Mouse (Mus musculus) midbrain, embryonic 11.5 days (tissue): ENCODE results near the gene Wfdc16. TPM values are rescaled to one million over a fixed set of nuclear protein-coding genes. Genes with fewer than 3 reads are reported as not detected.

Source experiments
- ATAC-seq: fragments of 200-750 bp; cut with Nextera tagmentation; 2 replicates; pipeline ENCODE4 v1.8.0; 2017; ENCODE audit warnings: moderate TSS enrichment, moderate library complexity; ENCODE audit not compliant: low FRiP score
- DNase-seq: peaks from one replicate; pipeline ENCODE4 v3.0.0; 2015; ENCODE audit warnings: low spot score; ENCODE audit errors: missing footprints
- H3K27ac ChIP-seq: fragments of 300-500 bp; sonication (generic); 2 replicates; pipeline ENCODE4 v1.5.1; 2014; ENCODE audit warnings: low read depth, low read length
- H3K27me3 ChIP-seq: fragments of 300-500 bp; sonication (generic); 2 replicates; pipeline ENCODE4 v1.6.1; 2014; ENCODE audit warnings: mild to moderate bottlenecking, low read length, moderate library complexity, mixed read lengths; ENCODE audit not compliant: control insufficient read depth, insufficient read depth
- H3K36me3 ChIP-seq: fragments of 300-500 bp; sonication (generic); 2 replicates; pipeline ENCODE4 v1.6.1; 2014; ENCODE audit warnings: mild to moderate bottlenecking, low read length, moderate library complexity, mixed read lengths; ENCODE audit not compliant: control insufficient read depth, insufficient read depth
- H3K4me1 ChIP-seq: fragments of 300-500 bp; sonication (generic); 2 replicates; pipeline ENCODE4 v1.6.1; 2014; ENCODE audit warnings: low read length; ENCODE audit not compliant: control insufficient read depth, insufficient read depth
- H3K4me2 ChIP-seq: fragments of 300-500 bp; sonication (generic); 2 replicates; pipeline ENCODE4 v1.6.1; 2014; ENCODE audit warnings: mild to moderate bottlenecking, moderate library complexity
- H3K4me3 ChIP-seq: fragments of 300-500 bp; sonication (generic); 2 replicates; pipeline ENCODE4 v1.5.1; 2014; ENCODE audit warnings: low read depth, low read length
- H3K9ac ChIP-seq: fragments of 300-500 bp; sonication (generic); 2 replicates; pipeline ENCODE4 v1.6.1; 2014; ENCODE audit warnings: low read length
- H3K9me3 ChIP-seq: fragments of 300-500 bp; sonication (generic); 2 replicates; pipeline ENCODE4 v1.6.1; 2016; ENCODE audit warnings: low read length; ENCODE audit not compliant: control insufficient read depth
- WGBS: fragments of 180-500 bp; shearing (Covaris S2); extraction: QIAGEN DNeasy Blood & Tissue Kit; methylation state at CpG from one replicate; pipeline ENCODE4 v1.1.7; 2014; 5-methylcytosine and 5-hydroxymethylcytosine counted together
- polyA plus RNA-seq: library from polyadenylated mRNA; unstranded; fragments of >200 nt; fragmentation: Nextera tagmentation; extraction: Ambion mirVana; gene quantifications from 2 replicates; pipeline ENCODE4 v1.2.1, GENCODE M21; 2014

Wfdc16 gene
- polyA plus RNA-seq, 1 experiment from 2014 or later: not detected

DNA sequence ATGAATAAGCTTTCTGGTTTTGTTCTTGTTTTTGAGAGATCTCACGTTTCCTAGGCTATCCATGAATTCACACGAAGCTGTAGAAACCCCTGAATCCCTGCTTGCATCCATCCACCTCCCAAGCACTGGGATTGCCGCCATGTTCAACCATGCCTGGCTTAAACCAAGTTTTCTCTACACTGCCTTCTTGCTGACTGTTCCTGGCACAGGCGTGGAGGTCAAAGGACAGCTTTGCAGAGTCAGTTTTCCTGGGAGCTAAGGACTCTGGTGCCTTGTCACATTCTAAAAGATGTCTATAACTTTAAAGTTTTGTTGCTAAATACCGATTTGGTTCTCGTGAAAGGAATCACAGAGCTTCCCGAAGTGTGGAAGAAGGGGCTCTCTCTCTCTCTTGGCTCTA, 26.3 kb upstream of the Wfdc16 start:
- Histone ChIP-seq H3K9me3 (no peaks in the 10 kb centered on the region), H3K9ac (no peak overlapping the region), H3K4me2 (no peak overlapping the region), H3K27ac (no peak overlapping the region), H3K4me3 (no peak overlapping the region), H3K36me3 (no peaks in the 10 kb centered on the region), H3K27me3 (no peaks in the 10 kb centered on the region), H3K4me1 (no peaks in the 10 kb centered on the region)
- ATAC-seq (no peak), DNase-seq (no peak)
- 88% methylated on average over 7 of the region's 7 CpGs for WGBS

DNA sequence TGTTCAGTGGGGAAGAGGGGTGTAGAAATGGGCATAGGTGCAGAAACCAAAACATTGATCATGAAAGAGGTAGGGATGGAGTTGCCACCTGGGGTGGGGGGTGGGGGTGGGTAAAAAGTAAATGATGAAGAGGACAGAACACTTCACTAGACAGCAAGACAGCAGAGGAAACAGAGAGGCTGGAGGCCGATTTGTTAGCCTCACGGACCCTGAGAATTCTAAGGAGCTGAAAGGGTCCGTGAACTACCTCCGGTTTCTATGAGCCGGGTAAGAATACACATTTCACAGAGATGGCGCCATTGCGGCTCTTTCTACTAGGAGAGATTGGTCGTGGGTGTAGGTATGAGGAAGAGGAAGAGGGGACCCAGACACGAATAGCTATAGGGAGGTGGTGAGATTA, 17.9 kb upstream of the Wfdc16 start, which contains the start of gene Wfdc9:
Gene Wfdc9, minus strand, starts transcription at position 101 of the 400 bp plus-strand sequence.
- H3K27ac ChIP-seq: no peak within 1 kb of the TSS
- ATAC-seq (no peak), DNase-seq (no peak)
- H3K9me3 ChIP-seq: no peaks in the 10 kb centered on the region
- H3K4me3 ChIP-seq: no peak within 1 kb of the TSS
- no peaks in the 10 kb centered on the region for H3K27me3 ChIP-seq
- H3K9ac ChIP-seq: no peak within 1 kb of the TSS
- no peaks in the 10 kb centered on the region for H3K4me1 ChIP-seq
- H3K36me3 ChIP-seq: no peaks in the 10 kb centered on the region
- no peak within 1 kb of the TSS for H3K4me2 ChIP-seq
- WGBS: 82% methylated on average over 9 of the region's 9 CpGs

DNA sequence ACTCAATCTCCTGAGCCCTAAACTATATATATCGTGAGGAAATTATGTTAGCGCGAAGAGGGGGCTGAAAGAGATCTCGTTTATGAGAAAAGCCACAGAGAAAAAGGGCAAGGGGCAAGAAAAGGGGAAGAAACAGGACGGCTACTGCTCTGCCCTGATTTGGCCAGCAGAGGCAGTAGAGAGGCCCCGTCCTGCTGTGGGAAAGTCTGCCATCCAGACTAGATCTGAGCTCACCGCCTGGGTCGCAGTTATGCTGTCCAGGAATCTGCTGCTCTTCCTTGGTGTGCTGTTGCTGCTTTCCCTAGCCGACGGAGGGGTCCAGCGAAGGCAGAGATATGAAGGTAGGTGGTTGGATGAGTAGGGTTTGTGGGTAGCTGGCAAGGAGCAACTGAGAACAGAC, 17.3 kb upstream of the Wfdc16 start, which contains the start of gene Wfdc10:
Gene Wfdc10, plus strand, starts transcription at position 189 of the 400 bp plus-strand sequence.
- Histone ChIP-seq H3K27ac (no peak within 1 kb of the TSS), H3K36me3 (no peaks in the 10 kb centered on the region), H3K9me3 (no peaks in the 10 kb centered on the region), H3K4me3 (no peak within 1 kb of the TSS), H3K27me3 (no peaks in the 10 kb centered on the region), H3K9ac (no peak within 1 kb of the TSS), H3K4me2 (no peak within 1 kb of the TSS), H3K4me1 (no peaks in the 10 kb centered on the region)
- peak; percentile 93 for DNase-seq
- no peak for ATAC-seq
- 23% methylated on average over 11 of the region's 11 CpGs for WGBS

DNA sequence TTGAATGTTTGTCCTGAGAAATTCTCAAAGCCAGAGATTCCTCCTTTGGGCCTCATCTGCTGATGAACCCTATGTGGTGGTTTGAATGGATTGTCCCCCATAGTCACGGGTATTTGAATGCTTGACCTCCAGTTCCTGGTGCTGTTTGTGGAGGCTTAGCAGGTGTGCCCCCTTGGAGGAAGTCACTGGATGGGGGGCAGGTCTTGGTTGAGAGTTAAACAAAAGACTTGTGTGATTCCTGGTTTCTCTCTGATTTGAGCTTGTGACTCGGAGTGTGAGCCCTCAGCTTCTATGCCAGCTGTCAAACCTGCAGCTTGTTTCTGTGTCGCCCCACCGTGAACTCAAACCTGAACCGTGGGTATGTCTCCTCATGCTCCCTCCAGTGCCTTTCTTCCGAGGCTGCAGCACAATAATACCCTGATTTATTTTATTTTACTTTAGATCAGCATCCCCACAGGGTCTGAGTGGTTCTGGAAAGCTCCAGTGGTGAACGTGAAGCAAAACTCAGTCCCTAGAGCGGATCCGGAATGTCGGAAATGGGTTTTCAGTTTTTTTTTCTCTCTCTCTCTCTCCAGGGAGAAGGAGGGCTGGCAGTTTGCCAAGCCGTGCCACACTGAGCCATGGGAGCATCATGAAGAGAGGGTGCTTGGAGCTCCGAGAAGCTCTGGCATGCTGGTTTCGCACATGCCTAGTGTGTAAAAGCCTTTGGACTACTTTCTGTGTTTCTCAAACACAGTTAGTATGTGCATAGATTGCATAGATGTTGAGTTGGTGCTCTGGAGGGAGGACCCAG, 3.5 kb upstream of the Wfdc16 start:
- ATAC-seq (no peak), DNase-seq (no peak)
- Histone ChIP-seq H3K4me2 (no peak overlapping the region), H3K4me1 (no peaks in the 10 kb centered on the region), H3K4me3 (no peak overlapping the region), H3K9ac (no peak overlapping the region), H3K27ac (no peak overlapping the region), H3K36me3 (no peaks in the 10 kb centered on the region), H3K9me3 (no peaks in the 10 kb centered on the region; the same call in 1 of the 2 replicates), H3K27me3 (no peaks in the 10 kb centered on the region)
- 84% methylated on average over 13 of the region's 13 CpGs for WGBS

DNA sequence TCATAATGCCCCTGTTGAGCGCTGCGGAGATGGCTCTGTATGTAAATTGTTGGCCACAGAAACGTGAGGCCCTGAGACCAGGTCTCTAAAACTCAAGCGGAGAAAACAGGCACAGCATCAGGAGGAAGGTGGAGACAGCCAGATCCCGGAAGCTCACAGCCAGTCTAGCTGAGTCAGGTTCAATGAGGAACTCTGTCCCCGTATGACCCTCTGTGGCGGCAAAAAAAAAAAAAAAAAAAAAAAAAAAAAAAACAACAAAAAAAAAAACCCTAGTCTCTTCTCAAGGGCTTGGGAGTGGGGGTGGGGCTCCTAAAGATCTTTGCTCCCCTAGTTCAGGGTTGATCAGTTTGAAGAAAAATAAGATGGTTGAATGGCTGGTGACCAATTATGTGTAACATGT, 2.5 kb upstream of the Wfdc16 start:
- Histone ChIP-seq H3K4me3 (no peak overlapping the region), H3K9me3 (no peaks in the 10 kb centered on the region; the same call in 1 of the 2 replicates), H3K27ac (no peak overlapping the region), H3K9ac (no peak overlapping the region), H3K4me2 (no peak overlapping the region), H3K36me3 (no peaks in the 10 kb centered on the region), H3K4me1 (no peaks in the 10 kb centered on the region), H3K27me3 (no peaks in the 10 kb centered on the region)
- DNase-seq: no peak
- 71% methylated on average over 7 of the region's 7 CpGs for WGBS
- no peak for ATAC-seq

DNA sequence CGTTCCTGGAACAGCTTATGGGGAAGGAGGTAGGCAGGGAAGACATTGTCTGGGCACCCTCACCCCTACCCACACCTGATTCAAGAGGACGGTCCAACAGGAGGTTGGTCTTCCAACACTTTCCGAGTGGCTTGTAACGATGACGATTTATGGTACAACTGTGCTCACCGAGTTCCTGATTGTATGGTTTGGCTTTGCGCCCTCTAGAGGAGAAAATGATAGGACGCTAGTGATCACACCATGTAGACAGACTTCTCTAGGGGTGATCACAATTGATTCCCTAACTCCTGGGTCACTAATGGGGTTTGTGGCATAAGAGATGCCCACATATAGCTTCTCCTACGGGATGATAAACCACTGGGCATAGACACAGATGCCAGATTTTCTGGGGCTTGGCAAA, 3.3 kb downstream of the Wfdc16 start:
- 83% methylated on average over 9 of the region's 9 CpGs for WGBS
- Histone ChIP-seq H3K9ac (no peak overlapping the region), H3K9me3 (no peaks in the 10 kb centered on the region; the same call in 1 of the 2 replicates), H3K27ac (no peak overlapping the region), H3K4me2 (no peak overlapping the region), H3K36me3 (no peaks in the 10 kb centered on the region), H3K4me3 (no peak overlapping the region), H3K4me1 (no peaks in the 10 kb centered on the region), H3K27me3 (no peaks in the 10 kb centered on the region)
- ATAC-seq: no peak
- DNase-seq: peak; percentile 82

DNA sequence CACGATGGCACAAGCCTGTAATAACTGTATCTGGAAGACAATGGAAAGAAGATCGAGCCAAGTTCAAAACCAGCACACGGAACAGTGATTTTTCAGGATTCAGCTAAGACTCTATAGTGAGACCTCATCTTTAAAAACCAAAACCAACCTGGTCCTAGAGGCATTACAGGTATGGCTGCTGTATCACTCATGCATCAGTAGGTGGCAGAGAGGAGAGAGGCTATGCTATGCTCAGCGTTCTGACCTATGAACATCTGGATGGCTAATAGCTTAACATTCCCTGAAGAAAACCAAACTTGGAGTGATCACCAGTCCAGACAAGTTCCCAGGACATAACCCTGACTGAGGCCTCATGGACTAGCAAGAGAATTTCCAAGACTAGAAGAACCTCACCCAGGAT, 16.8 kb downstream of the Wfdc16 start:
- H3K4me1 ChIP-seq: no peaks in the 10 kb centered on the region
- WGBS: 88% methylated on average over 4 of the region's 4 CpGs
- H3K27ac ChIP-seq: no peak overlapping the region
- H3K27me3 ChIP-seq: no peaks in the 10 kb centered on the region
- H3K9me3 ChIP-seq: no peaks in the 10 kb centered on the region
- H3K4me3 ChIP-seq: no peak overlapping the region
- H3K36me3 ChIP-seq: no peaks in the 10 kb centered on the region
- no peak for ATAC-seq
- no peak overlapping the region for H3K9ac ChIP-seq
- DNase-seq: no peak
- no peak overlapping the region for H3K4me2 ChIP-seq

DNA sequence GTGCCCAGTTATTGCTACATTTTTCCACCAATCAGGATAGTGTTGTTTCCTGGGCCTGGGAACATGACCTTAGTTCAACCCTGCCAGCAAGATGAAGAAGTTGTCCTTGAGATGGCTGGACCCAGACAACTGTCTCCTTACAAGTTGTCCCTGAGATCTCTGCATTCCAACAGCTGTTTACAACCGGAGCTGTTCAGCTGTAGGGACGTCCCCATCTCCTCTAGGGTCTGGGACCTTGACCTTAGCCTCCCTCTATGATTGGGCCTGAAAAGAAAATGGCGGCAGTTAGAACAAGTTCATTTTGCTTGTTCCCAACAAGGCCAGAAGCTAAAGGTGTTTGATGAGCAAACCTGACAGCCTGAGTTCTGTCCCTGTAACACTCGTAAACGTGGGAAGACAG, 19.5 kb downstream of the Wfdc16 start:
- Histone ChIP-seq H3K27ac (no peak overlapping the region), H3K9ac (no peak overlapping the region), H3K4me3 (no peak overlapping the region), H3K4me1 (no peaks in the 10 kb centered on the region), H3K9me3 (no peaks in the 10 kb centered on the region), H3K4me2 (no peak overlapping the region), H3K36me3 (no peaks in the 10 kb centered on the region), H3K27me3 (no peaks in the 10 kb centered on the region)
- DNase-seq: no peak
- 86% methylated on average over 5 of the region's 5 CpGs for WGBS
- ATAC-seq: no peak

DNA sequence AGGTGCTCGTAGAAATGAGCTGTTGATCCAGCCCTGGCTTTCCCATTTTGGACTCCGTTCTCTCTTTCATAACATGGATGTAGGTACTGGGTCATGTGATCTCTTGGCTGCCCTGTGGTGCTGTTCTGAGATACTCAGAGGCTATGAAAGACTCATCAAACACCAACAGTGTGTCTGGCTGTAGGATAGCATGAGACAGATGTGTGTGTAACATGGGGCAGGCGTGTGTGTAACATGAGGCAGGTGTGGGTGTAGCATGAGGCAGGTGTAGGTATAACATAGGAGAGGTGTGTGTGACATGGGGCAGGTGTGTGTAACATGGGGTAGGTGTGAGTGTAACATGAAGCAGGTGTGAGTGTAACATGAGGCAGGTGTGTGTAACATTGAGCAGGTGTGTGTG, 23.2 kb downstream of the Wfdc16 start:
- no peak overlapping the region for H3K4me3 ChIP-seq
- H3K4me1 ChIP-seq: no peaks in the 10 kb centered on the region
- WGBS: 80% methylated on average over 3 of the region's 3 CpGs
- H3K9me3 ChIP-seq: no peaks in the 10 kb centered on the region
- no peaks in the 10 kb centered on the region for H3K27me3 ChIP-seq
- H3K27ac ChIP-seq: no peak overlapping the region
- no peaks in the 10 kb centered on the region for H3K36me3 ChIP-seq
- no peak overlapping the region for H3K4me2 ChIP-seq
- no peak for ATAC-seq
- no peak overlapping the region for H3K9ac ChIP-seq
- DNase-seq: no peak
